Mouse (Mus musculus): ENCODE measurements at regions not wholly inside any gene's neighbourhood (a gene's known extent, or its start where the extent isn't known, plus 50 kb on each side); places are given as distances from the start of the nearest gene placed in this dataset.

DNA sequence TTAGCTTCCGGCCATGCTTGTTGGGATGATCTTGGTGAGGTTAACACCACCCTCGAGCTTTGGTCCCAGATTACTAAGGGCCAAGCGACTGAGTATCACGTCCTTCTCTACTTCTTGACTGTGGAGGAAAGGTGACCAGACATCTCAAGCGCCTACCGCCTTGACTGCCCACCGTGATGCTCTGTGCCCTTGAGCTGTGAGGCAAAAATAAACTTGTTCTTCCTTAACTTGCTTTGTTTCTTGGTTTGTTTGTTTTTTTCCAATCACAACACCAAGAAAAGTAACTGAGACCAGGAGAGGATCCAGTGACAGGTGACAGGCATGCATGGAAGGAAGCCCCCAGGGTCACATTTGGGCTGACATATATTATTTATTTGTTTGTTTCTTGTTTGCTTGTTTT is 330.0 kb downstream of the Gm45692 start:
- WGBS = 82% methylated on average over 7 of the region's 7 CpGs
- ATAC-seq (replicated peaks; ENCODE audit: low FRiP score) = no peak
- Histone ChIP-seq H3K36me3 (ENCODE audit: control insufficient read depth, insufficient read depth, low read length) (no peaks in the 10 kb centered on the region), H3K27ac (ENCODE audit: low read depth, low read length) (no peak overlapping the region), H3K4me2 (no peak overlapping the region), H3K27me3 (replicated peaks; ENCODE audit: control insufficient read depth, insufficient read depth, low read length) (no peaks in the 10 kb centered on the region), H3K9me3 (ENCODE audit: control insufficient read depth, low read length) (no peaks in the 10 kb centered on the region), H3K9ac (ENCODE audit: low read depth, low read length) (no peak overlapping the region), H3K4me1 (replicated peaks; ENCODE audit: control insufficient read depth, insufficient read depth, low read length) (no peaks in the 10 kb centered on the region), H3K4me3 (ENCODE audit: low read depth, low read length) (no peak overlapping the region)
- no peak for DNase-seq (ENCODE audit: low spot score)

DNA sequence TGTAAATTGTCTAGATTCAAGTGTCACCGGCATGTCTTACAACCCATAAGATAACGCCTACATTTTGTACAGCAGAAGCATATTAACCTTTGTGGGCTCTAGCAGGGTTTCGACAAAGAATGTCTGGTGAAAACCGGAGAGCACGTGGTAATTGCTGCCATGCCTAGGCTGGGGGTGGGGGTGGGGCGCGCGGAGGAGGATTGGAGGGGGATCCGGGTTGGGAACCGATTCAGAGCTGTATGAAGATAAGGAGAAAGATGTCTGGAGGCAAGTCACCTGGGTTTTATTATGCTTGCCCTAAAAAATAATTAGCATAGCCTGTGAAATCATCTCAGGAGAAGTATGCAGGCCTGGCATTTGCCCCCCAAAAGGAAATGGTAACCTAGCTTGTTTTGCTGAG is 331.2 kb downstream of the Gm45692 start:
- no peak overlapping the region for H3K4me3 ChIP-seq (ENCODE audit: low read depth, low read length)
- no peaks in the 10 kb centered on the region for H3K36me3 ChIP-seq (ENCODE audit: control insufficient read depth, insufficient read depth, low read length)
- no peaks in the 10 kb centered on the region for H3K27me3 ChIP-seq (replicated peaks; ENCODE audit: control insufficient read depth, insufficient read depth, low read length)
- no peak overlapping the region for H3K27ac ChIP-seq (ENCODE audit: low read depth, low read length)
- DNase-seq (ENCODE audit: low spot score) (no peak), ATAC-seq (replicated peaks; ENCODE audit: low FRiP score) (no peak)
- H3K4me1 ChIP-seq (replicated peaks; ENCODE audit: control insufficient read depth, insufficient read depth, low read length) = no peaks in the 10 kb centered on the region
- 58% methylated on average over 10 of the region's 10 CpGs for WGBS
- H3K9me3 ChIP-seq (ENCODE audit: control insufficient read depth, low read length) = no peaks in the 10 kb centered on the region
- H3K4me2 ChIP-seq = no peak overlapping the region
- no peak overlapping the region for H3K9ac ChIP-seq (ENCODE audit: low read depth, low read length)

DNA sequence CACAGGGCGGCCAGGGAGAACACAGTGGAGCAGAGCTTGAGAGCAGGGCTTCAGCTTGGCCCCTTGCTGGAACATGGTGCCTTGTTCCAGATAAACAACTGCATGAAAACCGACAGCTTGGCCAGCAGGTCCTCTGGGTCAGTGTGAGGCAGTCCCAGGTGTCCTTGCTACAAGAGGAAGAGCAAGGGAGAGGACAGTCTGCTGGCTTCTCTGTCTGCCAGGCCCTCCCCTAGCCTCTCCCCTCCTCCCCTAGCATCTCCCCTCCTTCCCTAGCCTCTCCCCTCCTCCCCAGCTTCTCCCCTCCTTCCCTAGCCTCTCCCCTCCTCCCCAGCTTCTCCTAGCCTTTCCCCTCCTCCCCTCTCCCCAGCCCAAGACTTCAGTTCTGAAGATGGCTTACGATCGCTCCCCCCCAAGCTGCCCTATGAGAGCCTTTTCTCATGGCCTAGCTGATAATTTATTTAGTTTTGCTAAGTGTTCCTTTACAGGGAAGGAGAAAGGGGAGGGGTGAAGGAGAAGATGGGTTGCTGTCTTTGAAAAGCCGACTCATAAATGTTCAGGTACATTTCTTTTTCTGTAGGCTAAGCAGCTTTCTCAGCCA is 333.7 kb downstream of the Gm45692 start:
- H3K27ac ChIP-seq (ENCODE audit: low read depth, low read length) = no peak overlapping the region
- no peaks in the 10 kb centered on the region for H3K27me3 ChIP-seq (replicated peaks; ENCODE audit: control insufficient read depth, insufficient read depth, low read length)
- 62% methylated on average over 5 of the region's 5 CpGs for WGBS

DNA sequence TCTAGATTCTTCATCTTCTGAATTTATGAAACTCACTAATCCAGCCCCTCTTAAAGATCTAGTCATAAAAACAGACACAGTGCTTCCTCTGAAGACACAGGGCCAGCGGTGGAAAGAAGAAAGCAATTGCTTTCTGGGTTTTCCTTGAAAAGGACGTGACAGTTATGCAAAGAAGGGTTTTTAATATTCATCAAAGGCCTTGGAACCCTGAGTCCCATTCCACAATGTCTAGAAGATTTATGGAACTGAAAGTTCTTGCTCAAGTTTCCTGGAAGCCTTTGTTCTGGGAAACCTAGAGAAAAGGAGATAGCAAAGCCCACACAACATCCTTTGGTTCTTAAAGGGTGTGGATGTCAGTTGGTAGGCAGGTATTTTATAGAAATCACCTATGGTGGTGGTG is 346.0 kb downstream of the Gm45692 start:
- no peaks in the 10 kb centered on the region for H3K36me3 ChIP-seq (ENCODE audit: control insufficient read depth, insufficient read depth, low read length)
- H3K4me2 ChIP-seq = no peak overlapping the region
- ATAC-seq (replicated peaks; ENCODE audit: low FRiP score) (no peak), DNase-seq (ENCODE audit: low spot score) (no peak)
- H3K9ac ChIP-seq (ENCODE audit: low read depth, low read length) = no peak overlapping the region
- no peaks in the 10 kb centered on the region for H3K9me3 ChIP-seq (ENCODE audit: control insufficient read depth, low read length)
- H3K27me3 ChIP-seq (replicated peaks; ENCODE audit: control insufficient read depth, insufficient read depth, low read length) = no peaks in the 10 kb centered on the region
- H3K4me3 ChIP-seq (ENCODE audit: low read depth, low read length) = no peak overlapping the region
- WGBS = 59% methylated on average over 2 of the region's 2 CpGs
- H3K27ac ChIP-seq (ENCODE audit: low read depth, low read length) = no peak overlapping the region
- H3K4me1 ChIP-seq (replicated peaks; ENCODE audit: control insufficient read depth, insufficient read depth, low read length) = no peaks in the 10 kb centered on the region

More for the DNA sequence above, 333.7 kb downstream of the Gm45692 start:
- DNase-seq (ENCODE audit: low spot score) (no peak), ATAC-seq (replicated peaks; ENCODE audit: low FRiP score) (no peak)
- H3K36me3 ChIP-seq (ENCODE audit: control insufficient read depth, insufficient read depth, low read length) = no peaks in the 10 kb centered on the region
- no peak overlapping the region for H3K9ac ChIP-seq (ENCODE audit: low read depth, low read length)
- no peak overlapping the region for H3K4me3 ChIP-seq (ENCODE audit: low read depth, low read length)
- no peak overlapping the region for H3K4me2 ChIP-seq
- H3K4me1 ChIP-seq (replicated peaks; ENCODE audit: control insufficient read depth, insufficient read depth, low read length) = no peaks in the 10 kb centered on the region
- H3K9me3 ChIP-seq (ENCODE audit: control insufficient read depth, low read length) = no peaks in the 10 kb centered on the region

DNA sequence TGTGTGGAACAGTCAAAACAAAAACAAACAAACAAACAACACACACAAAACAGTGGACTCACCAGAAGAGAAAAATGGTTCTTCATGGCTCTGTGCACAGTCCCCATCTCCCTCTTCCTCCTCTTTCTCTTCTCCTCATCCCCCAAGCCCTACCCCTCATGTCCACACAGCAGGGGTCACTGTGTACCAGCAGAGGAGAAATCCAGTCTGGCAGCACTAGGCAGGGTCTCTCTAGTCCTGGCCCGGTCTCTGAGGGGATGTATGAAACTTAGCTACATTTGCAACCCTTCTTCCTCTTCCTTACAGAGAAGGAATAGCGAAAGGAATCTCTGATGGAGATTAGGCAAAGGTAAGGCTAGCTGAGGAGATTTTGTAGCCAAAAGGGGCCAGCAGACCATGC is 349.1 kb downstream of the Gm45692 start:
- H3K9me3 ChIP-seq (ENCODE audit: control insufficient read depth, low read length) = no peaks in the 10 kb centered on the region
- H3K4me1 ChIP-seq (replicated peaks; ENCODE audit: control insufficient read depth, insufficient read depth, low read length) = no peaks in the 10 kb centered on the region
- DNase-seq (ENCODE audit: low spot score) (no peak), ATAC-seq (replicated peaks; ENCODE audit: low FRiP score) (no peak)
- H3K9ac ChIP-seq (ENCODE audit: low read depth, low read length) = no peak overlapping the region
- H3K36me3 ChIP-seq (ENCODE audit: control insufficient read depth, insufficient read depth, low read length) = no peaks in the 10 kb centered on the region
- no peak overlapping the region for H3K4me3 ChIP-seq (ENCODE audit: low read depth, low read length)
- H3K4me2 ChIP-seq = no peak overlapping the region
- 59% methylated on average over 2 of the region's 2 CpGs for WGBS
- no peak overlapping the region for H3K27ac ChIP-seq (ENCODE audit: low read depth, low read length)
- H3K27me3 ChIP-seq (replicated peaks; ENCODE audit: control insufficient read depth, insufficient read depth, low read length) = no peaks in the 10 kb centered on the region

DNA sequence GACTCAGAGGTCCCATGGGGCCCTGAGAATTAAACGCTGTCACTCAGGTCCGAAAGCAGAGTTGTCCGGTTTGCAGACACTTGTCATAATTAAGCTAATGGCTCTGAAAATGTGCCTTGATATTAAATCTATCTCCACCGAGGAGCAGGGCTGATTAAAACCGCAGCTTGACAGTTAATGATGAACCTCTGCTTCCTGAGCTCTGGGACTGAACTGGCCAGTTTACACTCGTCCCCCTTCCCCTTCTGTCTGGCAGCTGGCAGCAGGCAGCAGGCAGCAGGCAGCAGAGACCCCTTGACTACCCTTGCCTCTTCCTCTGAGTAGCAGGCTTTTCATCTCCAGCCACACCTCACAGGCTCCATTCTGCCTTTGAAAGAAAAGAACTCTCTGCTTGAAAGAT is 350.4 kb downstream of the Gm45692 start:
- Histone ChIP-seq H3K4me2 (no peak overlapping the region), H3K9ac (ENCODE audit: low read depth, low read length) (no peak overlapping the region), H3K9me3 (ENCODE audit: control insufficient read depth, low read length) (no peaks in the 10 kb centered on the region), H3K27ac (ENCODE audit: low read depth, low read length) (no peak overlapping the region), H3K4me1 (replicated peaks; ENCODE audit: control insufficient read depth, insufficient read depth, low read length) (no peaks in the 10 kb centered on the region), H3K27me3 (replicated peaks; ENCODE audit: control insufficient read depth, insufficient read depth, low read length) (no peaks in the 10 kb centered on the region), H3K4me3 (ENCODE audit: low read depth, low read length) (no peak overlapping the region), H3K36me3 (ENCODE audit: control insufficient read depth, insufficient read depth, low read length) (no peaks in the 10 kb centered on the region)
- 42% methylated on average over 6 of the region's 6 CpGs for WGBS
- ATAC-seq (replicated peaks; ENCODE audit: low FRiP score) = no peak
- no peak for DNase-seq (ENCODE audit: low spot score)

DNA sequence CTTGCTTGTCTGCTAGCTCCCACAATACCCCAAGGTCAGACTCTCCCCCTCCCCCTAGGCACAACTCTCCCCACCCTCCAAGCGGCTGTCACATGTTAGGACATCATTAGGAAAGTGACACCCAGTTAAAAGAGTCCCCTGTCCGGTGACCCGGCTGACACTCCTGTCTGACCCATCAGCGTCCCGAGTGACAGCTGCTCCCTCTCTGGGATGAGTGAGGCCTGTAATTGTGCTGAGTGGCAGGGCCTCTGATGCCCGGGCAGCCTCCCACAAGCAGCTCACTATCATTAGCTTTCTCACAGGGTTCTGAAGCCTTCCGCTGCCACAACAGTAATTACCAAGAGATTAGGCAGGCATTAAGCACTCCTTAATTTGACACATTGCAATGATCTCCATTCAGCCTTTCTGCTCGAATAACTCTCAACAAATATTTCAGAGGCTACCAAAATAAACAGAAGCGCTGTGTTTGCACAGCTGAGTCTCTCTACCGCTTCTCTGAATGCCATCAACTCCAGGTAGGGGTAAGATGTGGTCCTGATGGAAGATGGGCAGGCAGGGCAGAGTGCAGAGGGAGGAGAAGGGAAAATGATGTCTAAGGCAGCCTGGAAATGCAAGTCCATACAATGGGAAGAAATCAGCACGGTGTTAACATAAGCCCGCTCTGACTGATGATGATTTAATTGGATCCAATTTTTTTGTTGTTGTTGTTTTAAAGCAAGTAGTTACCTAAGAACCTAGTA is 352.6 kb downstream of the Gm45692 start:
- H3K9ac ChIP-seq (ENCODE audit: low read depth, low read length) = no peak overlapping the region
- no peak for ATAC-seq (replicated peaks; ENCODE audit: low FRiP score)
- 61% methylated on average over 12 of the region's 12 CpGs for WGBS
- no peaks in the 10 kb centered on the region for H3K9me3 ChIP-seq (ENCODE audit: control insufficient read depth, low read length)
- DNase-seq (ENCODE audit: low spot score) = no peak
- H3K4me1 ChIP-seq (replicated peaks; ENCODE audit: control insufficient read depth, insufficient read depth, low read length) = no peaks in the 10 kb centered on the region
- H3K4me3 ChIP-seq (ENCODE audit: low read depth, low read length) = no peak overlapping the region
- H3K36me3 ChIP-seq (ENCODE audit: control insufficient read depth, insufficient read depth, low read length) = no peaks in the 10 kb centered on the region
- no peak overlapping the region for H3K4me2 ChIP-seq
- no peak overlapping the region for H3K27ac ChIP-seq (ENCODE audit: low read depth, low read length)
- H3K27me3 ChIP-seq (replicated peaks; ENCODE audit: control insufficient read depth, insufficient read depth, low read length) = no peaks in the 10 kb centered on the region

DNA sequence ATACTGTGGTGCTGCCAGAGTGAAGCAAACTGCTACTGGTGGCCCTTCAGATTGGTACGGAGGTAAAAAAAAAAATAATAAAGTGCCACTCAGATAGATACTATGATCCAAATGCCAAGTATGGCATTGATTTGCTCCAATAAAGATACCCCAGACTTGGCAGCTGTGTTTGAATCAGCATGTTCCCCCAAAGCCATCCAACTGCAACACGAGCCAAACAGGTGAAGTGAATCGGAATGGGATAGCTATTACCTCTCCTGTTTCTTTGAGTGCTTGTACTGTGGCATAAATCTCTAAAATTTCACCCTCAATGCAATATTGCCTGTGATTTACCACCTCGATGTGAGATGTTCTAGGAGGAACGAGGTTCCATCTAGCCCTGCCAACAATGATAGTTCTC is 365.4 kb downstream of the Gm45692 start:
- H3K9me3 ChIP-seq (ENCODE audit: control insufficient read depth, low read length) = no peaks in the 10 kb centered on the region
- no peaks in the 10 kb centered on the region for H3K27me3 ChIP-seq (replicated peaks; ENCODE audit: control insufficient read depth, insufficient read depth, low read length)
- ATAC-seq (replicated peaks; ENCODE audit: low FRiP score) = no peak
- 83% methylated on average over 5 of the region's 5 CpGs for WGBS
- no peak overlapping the region for H3K4me2 ChIP-seq
- no peak overlapping the region for H3K9ac ChIP-seq (ENCODE audit: low read depth, low read length)
- no peak overlapping the region for H3K27ac ChIP-seq (ENCODE audit: low read depth, low read length)
- no peak for DNase-seq (ENCODE audit: low spot score)
- no peaks in the 10 kb centered on the region for H3K36me3 ChIP-seq (ENCODE audit: control insufficient read depth, insufficient read depth, low read length)
- H3K4me3 ChIP-seq (ENCODE audit: low read depth, low read length) = no peak overlapping the region
- no peaks in the 10 kb centered on the region for H3K4me1 ChIP-seq (replicated peaks; ENCODE audit: control insufficient read depth, insufficient read depth, low read length)

DNA sequence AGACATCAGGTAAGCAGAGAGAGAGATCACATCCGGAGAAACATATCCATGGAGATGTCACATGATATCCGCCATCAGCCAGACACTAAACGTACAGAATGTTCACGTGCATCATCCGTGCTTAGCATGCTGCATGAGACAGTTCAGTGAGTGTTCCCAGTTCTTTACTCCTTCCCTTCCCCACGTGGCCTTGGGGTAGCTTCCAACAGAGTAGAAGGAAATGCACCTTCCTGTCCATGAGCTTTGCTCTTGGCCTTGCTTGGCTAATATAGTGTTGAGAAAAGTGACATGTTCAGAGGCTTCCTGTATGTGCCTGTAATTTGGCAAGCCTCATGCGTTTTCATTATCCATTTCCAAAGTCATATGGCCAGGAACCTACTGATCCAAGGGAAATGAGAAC is 368.5 kb downstream of the Gm45692 start:
- Histone ChIP-seq H3K4me3 (ENCODE audit: low read depth, low read length) (no peak overlapping the region), H3K27ac (ENCODE audit: low read depth, low read length) (no peak overlapping the region), H3K9me3 (ENCODE audit: control insufficient read depth, low read length) (no peaks in the 10 kb centered on the region), H3K9ac (ENCODE audit: low read depth, low read length) (no peak overlapping the region), H3K4me2 (no peak overlapping the region), H3K4me1 (replicated peaks; ENCODE audit: control insufficient read depth, insufficient read depth, low read length) (no peaks in the 10 kb centered on the region), H3K27me3 (replicated peaks; ENCODE audit: control insufficient read depth, insufficient read depth, low read length) (no peaks in the 10 kb centered on the region), H3K36me3 (ENCODE audit: control insufficient read depth, insufficient read depth, low read length) (no peaks in the 10 kb centered on the region)
- DNase-seq (ENCODE audit: low spot score) (no peak), ATAC-seq (replicated peaks; ENCODE audit: low FRiP score) (no peak)
- 78% methylated on average over 7 of the region's 7 CpGs for WGBS
